Mouse (Mus musculus) neural tube, embryonic 14.5 days (tissue): ENCODE measurements at regions not wholly inside any gene's neighbourhood (a gene's known extent, or its start where the extent isn't known, plus 50 kb on each side); places are given as distances from the start of the nearest gene placed in this dataset.
A peak's percentile ranks its signal among the peaks of the same experiment; 100 is the strongest.

Source experiments
- ATAC-seq: fragments of 200-750 bp; cut with Nextera tagmentation; 2 replicates; pipeline ENCODE4 v1.8.0; 2017; ENCODE audit warnings: low read depth, mild to moderate bottlenecking, moderate TSS enrichment, moderate library complexity
- H3K27ac ChIP-seq: fragments of 300-500 bp; sonication (generic); 2 replicates; pipeline ENCODE4 v1.5.1; 2014; ENCODE audit warnings: low read depth, mild to moderate bottlenecking, control low read depth, low read length, moderate library complexity, mixed read lengths
- H3K27me3 ChIP-seq: fragments of 300-500 bp; sonication (generic); 2 replicates; pipeline ENCODE4 v1.6.1; 2014; ENCODE audit warnings: low read length; ENCODE audit not compliant: control insufficient read depth, insufficient read depth
- H3K36me3 ChIP-seq: fragments of 300-500 bp; sonication (generic); 2 replicates; pipeline ENCODE4 v1.6.1; 2014; ENCODE audit warnings: low read length, mixed read lengths; ENCODE audit not compliant: control insufficient read depth, insufficient read depth
- H3K4me1 ChIP-seq: fragments of 300-500 bp; sonication (generic); 2 replicates; pipeline ENCODE4 v1.6.1; 2014; ENCODE audit warnings: low read length; ENCODE audit not compliant: control insufficient read depth, insufficient read depth
- H3K4me2 ChIP-seq: fragments of 300-500 bp; sonication (generic); 2 replicates; pipeline ENCODE4 v1.6.1; 2014; ENCODE audit warnings: mild to moderate bottlenecking, low read depth, low read length, control low read depth
- H3K4me3 ChIP-seq: fragments of 300-500 bp; sonication (generic); 2 replicates; pipeline ENCODE4 v1.5.1; 2014; ENCODE audit warnings: low read depth, low read length, control low read depth, mixed read lengths
- H3K9ac ChIP-seq: fragments of 300-500 bp; sonication (generic); replicated peaks from 2 replicates; pipeline ENCODE4 v1.6.1; 2014; ENCODE audit warnings: low read depth, mild to moderate bottlenecking, control low read depth, low read length, mixed read lengths
- H3K9me3 ChIP-seq: fragments of 300-500 bp; sonication (generic); 2 replicates; pipeline ENCODE4 v1.6.1; 2016; ENCODE audit warnings: low read length; ENCODE audit not compliant: control insufficient read depth
- WGBS: fragments of 180-500 bp; shearing (Covaris S2); extraction: QIAGEN DNeasy Blood & Tissue Kit; methylation state at CpG from one replicate; pipeline ENCODE4 v1.1.7; 2014; 5-methylcytosine and 5-hydroxymethylcytosine counted together

- H3K4me1 ChIP-seq: no peaks in the 10 kb centered on the region
- no peak for ATAC-seq
- H3K27ac ChIP-seq: no peak overlapping the region
- H3K36me3 ChIP-seq: no peaks in the 10 kb centered on the region
- H3K9me3 ChIP-seq: no peaks in the 10 kb centered on the region
- 83% methylated on average over 3 of the region's 3 CpGs for WGBS
- no peak overlapping the region for H3K4me2 ChIP-seq
- H3K9ac ChIP-seq: no peak overlapping the region
- no peaks in the 10 kb centered on the region for H3K27me3 ChIP-seq
- no peak overlapping the region for H3K4me3 ChIP-seq
Observed at GRCm38 (mm10) chr2:161362325-161362724, 253.4 kb upstream of the Chd6 start.

GRCm38 (mm10) chr2:161349110-161349509, 240.2 kb upstream of the Chd6 start:
- no peak overlapping the region for H3K4me2 ChIP-seq
- no peaks in the 10 kb centered on the region for H3K36me3 ChIP-seq
- 21% methylated on average over 4 of the region's 4 CpGs for WGBS
- peaks cover 1% of the 10 kb centered on the region; the same call in 1 of the 2 replicates for H3K4me1 ChIP-seq
- no peak overlapping the region for H3K4me3 ChIP-seq
- no peak overlapping the region for H3K27ac ChIP-seq
- no peak overlapping the region for H3K9ac ChIP-seq
- ATAC-seq: peak; percentile 46; the same call in 1 of the 2 replicates
- H3K9me3 ChIP-seq: no peaks in the 10 kb centered on the region
- H3K27me3 ChIP-seq: no peaks in the 10 kb centered on the region

- Histone ChIP-seq H3K27ac (no peak overlapping the region), H3K27me3 (no peaks in the 10 kb centered on the region), H3K9ac (no peak overlapping the region), H3K4me1 (peaks cover 5% of the 10 kb centered on the region; the same call in 1 of the 2 replicates), H3K9me3 (no peaks in the 10 kb centered on the region), H3K4me3 (no peak overlapping the region), H3K4me2 (no peak overlapping the region), H3K36me3 (no peaks in the 10 kb centered on the region)
- WGBS: 45% methylated on average over 2 of the region's 2 CpGs
- ATAC-seq: no peak
Observed at GRCm38 (mm10) chr2:161344018-161344417, 235.1 kb upstream of the Chd6 start.

- Histone ChIP-seq H3K9ac (no peak overlapping the region), H3K27me3 (no peaks in the 10 kb centered on the region), H3K4me2 (no peak overlapping the region), H3K27ac (no peak overlapping the region), H3K4me3 (no peak overlapping the region), H3K4me1 (peaks cover 5% of the 10 kb centered on the region; the same call in 1 of the 2 replicates), H3K36me3 (no peaks in the 10 kb centered on the region), H3K9me3 (no peaks in the 10 kb centered on the region)
- WGBS: 84% methylated on average over 2 of the region's 2 CpGs
- no peak for ATAC-seq
Observed at GRCm38 (mm10) chr2:161342648-161343047, 233.8 kb upstream of the Chd6 start.

- Histone ChIP-seq H3K36me3 (no peaks in the 10 kb centered on the region), H3K4me2 (peak overlapping the region; percentile 9; the same call in 1 of the 2 replicates), H3K9me3 (no peaks in the 10 kb centered on the region), H3K9ac (no peak overlapping the region), H3K27me3 (no peaks in the 10 kb centered on the region), H3K27ac (no peak overlapping the region), H3K4me1 (peaks cover 5% of the 10 kb centered on the region; the same call in 1 of the 2 replicates), H3K4me3 (no peak overlapping the region)
- peak; percentile 48; the same call in 1 of the 2 replicates for ATAC-seq
- 3% methylated on average over 11 of the region's 11 CpGs for WGBS
Observed at GRCm38 (mm10) chr2:161341368-161341891, 232.6 kb upstream of the Chd6 start.

GRCm38 (mm10) chr2:161340291-161340690, 231.4 kb upstream of the Chd6 start:
- H3K9me3 ChIP-seq: no peaks in the 10 kb centered on the region
- H3K9ac ChIP-seq: no peak overlapping the region
- H3K4me1 ChIP-seq: peaks cover 5% of the 10 kb centered on the region; the same call in 1 of the 2 replicates
- H3K4me3 ChIP-seq: no peak overlapping the region
- H3K27ac ChIP-seq: no peak overlapping the region
- 78% methylated on average over 9 of the region's 9 CpGs for WGBS
- no peaks in the 10 kb centered on the region for H3K27me3 ChIP-seq
- ATAC-seq: no peak
- H3K36me3 ChIP-seq: no peaks in the 10 kb centered on the region
- H3K4me2 ChIP-seq: no peak overlapping the region

- Histone ChIP-seq H3K4me1 (peaks cover 5% of the 10 kb centered on the region; the same call in 1 of the 2 replicates), H3K4me2 (peak overlapping the region; percentile 6; the same call in 1 of the 2 replicates), H3K36me3 (no peaks in the 10 kb centered on the region), H3K27me3 (no peaks in the 10 kb centered on the region), H3K9ac (no peak overlapping the region), H3K9me3 (no peaks in the 10 kb centered on the region), H3K27ac (peak overlapping the region; percentile 52), H3K4me3 (no peak overlapping the region)
- WGBS: 8% methylated on average over 14 of the region's 14 CpGs
- ATAC-seq: peak; percentile 78
Observed at GRCm38 (mm10) chr2:161339327-161340001, 230.6 kb upstream of the Chd6 start.

GRCm38 (mm10) chr2:161338953-161339326, 230.1 kb upstream of the Chd6 start:
- H3K9ac ChIP-seq: no peak overlapping the region

GRCm38 (mm10) chr2:161332653-161333052, 223.8 kb upstream of the Chd6 start:
- 43% methylated on average over 2 of the region's 2 CpGs for WGBS
- no peak overlapping the region for H3K27ac ChIP-seq
- no peaks in the 10 kb centered on the region for H3K36me3 ChIP-seq
- no peak overlapping the region for H3K4me3 ChIP-seq
- no peak overlapping the region for H3K4me2 ChIP-seq
- H3K27me3 ChIP-seq: no peaks in the 10 kb centered on the region
- no peak overlapping the region for H3K9ac ChIP-seq
- H3K4me1 ChIP-seq: no peaks in the 10 kb centered on the region
- H3K9me3 ChIP-seq: no peaks in the 10 kb centered on the region
- ATAC-seq: no peak

More at GRCm38 (mm10) chr2:161338953-161339326, 230.1 kb upstream of the Chd6 start:
- Histone ChIP-seq H3K27me3 (no peaks in the 10 kb centered on the region), H3K4me1 (peaks cover 1% of the 10 kb centered on the region; the same call in 1 of the 2 replicates), H3K27ac (peak overlapping the region; percentile 52), H3K4me3 (no peak overlapping the region), H3K4me2 (peak overlapping the region; percentile 6; the same call in 1 of the 2 replicates), H3K9me3 (no peaks in the 10 kb centered on the region), H3K36me3 (no peaks in the 10 kb centered on the region)
- ATAC-seq: no peak
- WGBS: 13% methylated on average over 3 of the region's 3 CpGs
